ENCODE assay signal across 11 mouse cellular contexts in the genomic region with DNA sequence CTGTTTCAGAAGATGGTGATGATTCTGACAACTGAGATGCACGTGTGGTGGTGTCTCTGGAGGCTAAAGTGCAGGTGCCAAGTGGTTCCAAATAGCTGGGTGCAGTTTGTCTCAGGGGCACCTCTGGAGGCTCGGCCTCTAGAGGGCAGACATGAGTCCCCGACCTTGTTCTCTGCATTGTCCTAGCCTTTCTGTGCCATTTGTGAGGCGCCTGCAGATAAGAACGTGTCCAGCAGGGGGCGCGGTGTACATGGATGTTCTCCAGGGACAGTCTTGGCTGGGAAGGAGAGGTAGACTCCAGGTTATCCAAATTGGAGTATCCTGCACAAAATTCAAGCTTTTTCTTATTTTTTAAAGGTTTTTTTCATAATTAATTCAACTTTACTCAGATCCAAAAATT. TPM values are rescaled to one million over a fixed set of nuclear protein-coding genes. Genes with fewer than 3 reads are reported as not detected.
DNase-seq lines count a peak whose midpoint lies in the region; ATAC-seq and TF ChIP-seq lines count a peak whose summit lies in the region.
"Not testable (repeated sequence)": the region's sequence is repeated elsewhere in the genome, so short reads cannot be mapped to it uniquely, and the experiment has no call there.
"Had no signal": no experiment of that assay in that cellular context is flagged by ENCODE, and none has a peak within 500 bp of the region (broad histone marks: within the 10 kb centered on the region; RNA-seq: fewer than 3 reads in every experiment).

No protein-coding gene starts in this region.

- TF ChIP-seq EP300 in stomach, postnatal 0 days (optimal IDR thresholded peaks at IDR 0.05) = not testable (repeated sequence)

- H3K9me3 ChIP-seq in limb, embryonic 11.5 days (ENCODE audit: control insufficient read depth, low read length); stomach, postnatal 0 days (ENCODE audit: control insufficient read depth, low read length): not testable (repeated sequence)

- intact Hi-C loops in gastrocnemius, adult 2 months (cut with DNase I) = not testable (repeated sequence)

- not testable (repeated sequence) for ATAC-seq in limb, embryonic 11.5 days (ENCODE audit: insufficient number of reproducible peaks, low FRiP score, low TSS enrichment, low read depth); stomach, postnatal 0 days (ENCODE audit: low FRiP score, low TSS enrichment)

- peak; percentile 25 for TF ChIP-seq CTCF in gastrocnemius, adult 2 months (IDR thresholded peaks at IDR 0.05)
- peak; percentile 60 for TF ChIP-seq CTCF in stomach, postnatal 0 days (IDR thresholded peaks at IDR 0.05; ENCODE audit: low read depth)

- DNase-seq in R1 (ENCODE audit: low read depth, low spot score) = peak; percentile 84
- peak; percentile 43 for DNase-seq in cerebellum, adult 9-10 months
- DNase-seq in gastrocnemius, adult 2 months = not testable (repeated sequence)
- peak; percentile 64 for DNase-seq in kidney, adult 9 months
- DNase-seq in limb, embryonic 11.5 days (ENCODE audit: low spot score) = peak; percentile 56
- peak; percentile 17 for DNase-seq in neural tube, embryonic 10.5 days (ENCODE audit: extremely low spot score, low spot score)
- peak; percentile 37 for DNase-seq in stomach, postnatal 0 days (ENCODE audit: low spot score)

- H3K27ac ChIP-seq in gastrocnemius, adult 2 months; limb, embryonic 11.5 days (replicated peaks; ENCODE audit: low read depth, low read length); stomach, postnatal 0 days (replicated peaks): not testable (repeated sequence)

- not testable (repeated sequence) for H3K4me1 ChIP-seq in limb, embryonic 11.5 days (ENCODE audit: control insufficient read depth, insufficient read depth, low read length); stomach, postnatal 0 days (replicated peaks; ENCODE audit: control insufficient read depth, insufficient read depth)

- H3K9ac ChIP-seq in limb, embryonic 11.5 days (ENCODE audit: low read length); stomach, postnatal 0 days (ENCODE audit: low read length): not testable (repeated sequence)

- not testable (repeated sequence) for H3K4me2 ChIP-seq in limb, embryonic 11.5 days (ENCODE audit: low read depth, severe bottlenecking); stomach, postnatal 0 days (replicated peaks; ENCODE audit: low read depth)

- WGBS in limb, embryonic 11.5 days = 9% methylated on average over 7 of the region's 7 CpGs
- WGBS in stomach, postnatal 0 days = 9% methylated on average over 7 of the region's 7 CpGs

- H3K27me3 ChIP-seq in limb, embryonic 11.5 days (ENCODE audit: control insufficient read depth, insufficient read depth, low read length); stomach, postnatal 0 days (ENCODE audit: control insufficient read depth, insufficient read depth, low read length): not testable (repeated sequence)

- H3K36me3 ChIP-seq in limb, embryonic 11.5 days (ENCODE audit: control insufficient read depth, insufficient read depth, low read length); stomach, postnatal 0 days (ENCODE audit: control insufficient read depth, insufficient read depth, low read length): not testable (repeated sequence)

- not testable (repeated sequence) for H3K4me3 ChIP-seq in gastrocnemius, adult 2 months; limb, embryonic 11.5 days (ENCODE audit: low read depth, low read length); stomach, postnatal 0 days (ENCODE audit: low read depth, low read length)

RNA-seq across cellular contexts. Expression of a gene that starts 12.3 kb away (rescaled TPM):
- not detected for total RNA-seq in gastrocnemius, adult 2 months (2021)
- not detected in 2 replicates for polyA plus RNA-seq in limb, embryonic 11.5 days (2014; fragmentation: Nextera tagmentation; extraction: Ambion mirVana)
- polyA plus RNA-seq in stomach, postnatal 0 days (2015; fragmentation: Nextera tagmentation; extraction: Ambion mirVana) = not detected in 2 replicates
- polyA plus RNA-seq: erythroblast, embryonic 14.5 days; heart, embryonic 15.5 days; limb, embryonic 12.5 days; myocyte had no signal

RNA-seq across cellular contexts. Expression of a gene that starts 44.0 kb away (rescaled TPM):
- total RNA-seq in gastrocnemius, adult 2 months (2021) = not detected
- 3.3 and 4.2 TPM in 2 replicates for polyA plus RNA-seq in limb, embryonic 11.5 days (2014; fragmentation: Nextera tagmentation; extraction: Ambion mirVana)
- 5.2 and 6.4 TPM in 2 replicates for polyA plus RNA-seq in stomach, postnatal 0 days (2015; fragmentation: Nextera tagmentation; extraction: Ambion mirVana)
- polyA plus RNA-seq: myocyte had no signal

RNA-seq across cellular contexts. Expression of a gene that starts 51.9 kb away (rescaled TPM):
- not detected for total RNA-seq in gastrocnemius, adult 2 months (2021)
- polyA plus RNA-seq in limb, embryonic 11.5 days (2014; fragmentation: Nextera tagmentation; extraction: Ambion mirVana) = not detected in 2 replicates
- not detected in 2 replicates for polyA plus RNA-seq in stomach, postnatal 0 days (2015; fragmentation: Nextera tagmentation; extraction: Ambion mirVana)
- polyA plus RNA-seq: erythroblast, embryonic 14.5 days; heart, embryonic 15.5 days; limb, embryonic 12.5 days; myocyte had no signal
